Mouse (Mus musculus) liver, embryonic 13.5 days (tissue): ENCODE data around the gene Rcan2. TPM values are rescaled to one million over a fixed set of nuclear protein-coding genes. Genes with fewer than 3 reads are reported as not detected.
A peak's percentile ranks its signal among the peaks of the same experiment; 100 is the strongest.
"Not testable (repeated sequence)": the region's sequence is repeated elsewhere in the genome, so short reads cannot be mapped to it uniquely, and the experiment has no call there.

Source experiments
- ATAC-seq: fragments of 200-750 bp; cut with Nextera tagmentation; 2 replicates; pipeline ENCODE4 v1.8.0; 2017; ENCODE audit warnings: low read depth, mild to moderate bottlenecking, moderate number of reproducible peaks, moderate library complexity
- DNase-seq: peaks from one replicate; pipeline ENCODE4 v3.0.0; 2022
- H3K27ac ChIP-seq: fragments of 300-500 bp; sonication (generic); 2 replicates; pipeline ENCODE4 v1.5.1; 2015; ENCODE audit warnings: moderate library complexity, mild to moderate bottlenecking, inconsistent platforms
- H3K27me3 ChIP-seq: fragments of 300-500 bp; sonication (generic); 2 replicates; pipeline ENCODE4 v1.6.1; 2015; ENCODE audit warnings: mild to moderate bottlenecking, inconsistent platforms
- H3K36me3 ChIP-seq: fragments of 300-500 bp; sonication (generic); 2 replicates; pipeline ENCODE4 v1.6.1; 2015; ENCODE audit warnings: mild to moderate bottlenecking, inconsistent platforms
- H3K4me1 ChIP-seq: fragments of 300-500 bp; sonication (generic); replicated peaks from 2 replicates; pipeline ENCODE4 v1.6.1; 2015; ENCODE audit warnings: inconsistent platforms
- H3K4me2 ChIP-seq: fragments of 300-500 bp; sonication (generic); 2 replicates; pipeline ENCODE4 v1.6.1; 2015; ENCODE audit warnings: inconsistent platforms, mild to moderate bottlenecking, moderate library complexity
- H3K4me3 ChIP-seq: fragments of 300-500 bp; sonication (generic); replicated peaks from 2 replicates; pipeline ENCODE4 v1.5.1; 2015; ENCODE audit warnings: mild to moderate bottlenecking, inconsistent platforms
- H3K9ac ChIP-seq: fragments of 300-500 bp; sonication (generic); 2 replicates; pipeline ENCODE4 v1.6.1; 2015; ENCODE audit warnings: mild to moderate bottlenecking, inconsistent platforms
- H3K9me3 ChIP-seq: fragments of 300-500 bp; sonication (generic); replicated peaks from 2 replicates; pipeline ENCODE4 v1.6.1; 2016; ENCODE audit warnings: inconsistent platforms
- WGBS: fragments of 180-500 bp; shearing (Covaris S2); methylation state at CpG from one replicate; pipeline ENCODE4 v1.1.7; 2015; ENCODE audit not compliant: insufficient replicate concordance; 5-methylcytosine and 5-hydroxymethylcytosine counted together
- polyA plus RNA-seq: library from polyadenylated mRNA; unstranded; fragments of >200 nt; fragmentation: Nextera tagmentation; extraction: Ambion mirVana; gene quantifications from 2 replicates; pipeline ENCODE4 v1.2.1, GENCODE M21; 2015

The Rcan2 gene
- polyA plus RNA-seq, 1 experiment from 2014 or later = 1.1 TPM

DNA sequence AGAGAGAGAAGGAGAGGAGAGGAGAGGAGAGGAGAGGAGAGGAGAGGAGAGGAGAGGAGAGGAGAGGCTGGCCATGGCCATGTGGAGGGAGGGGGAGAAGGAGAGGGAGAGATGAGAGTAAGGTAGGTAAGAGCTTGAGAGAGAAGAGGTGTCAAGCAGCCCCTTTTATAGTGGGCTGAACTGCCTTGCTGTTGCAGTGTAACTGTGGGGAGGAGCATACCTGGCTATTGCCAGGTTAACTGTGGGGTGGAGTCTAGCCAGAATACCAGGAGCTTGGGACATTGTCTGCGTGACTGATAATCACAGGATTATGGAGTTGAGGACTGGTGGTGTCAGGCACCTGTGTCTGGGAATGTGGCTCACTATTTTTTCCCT, 24.2 kb downstream of the Rcan2 start:
- H3K4me1 ChIP-seq, H3K9ac ChIP-seq, DNase-seq, H3K4me2 ChIP-seq, H3K4me3 ChIP-seq, ATAC-seq, H3K27me3 ChIP-seq, H3K27ac ChIP-seq, H3K9me3 ChIP-seq, H3K36me3 ChIP-seq: not testable (repeated sequence)
- 53% methylated on average over 1 of the region's 1 CpGs for WGBS

DNA sequence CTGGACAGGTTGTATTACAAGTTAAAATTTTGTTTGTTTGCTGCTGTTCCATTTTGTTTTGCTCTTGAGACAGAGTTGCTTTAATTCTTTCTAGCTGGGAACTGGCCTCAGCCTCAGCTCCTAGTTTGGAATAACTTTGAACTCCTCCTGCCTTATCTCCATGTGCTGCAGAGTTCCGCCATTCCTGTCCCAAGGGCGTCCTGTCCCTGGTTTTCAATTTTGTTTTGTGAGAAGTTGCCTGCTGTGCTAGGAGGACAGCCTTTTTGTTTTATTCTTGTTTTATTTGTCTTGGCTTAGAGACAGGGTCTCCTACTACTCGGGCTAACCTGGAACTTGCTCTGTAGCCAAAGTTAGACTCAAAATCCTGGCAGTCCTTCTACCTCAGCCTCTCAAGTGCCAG, 26.1 kb downstream of the Rcan2 start:
- no peak overlapping the region for H3K4me2 ChIP-seq
- WGBS = 62% methylated on average over 3 of the region's 3 CpGs
- DNase-seq (no peak), ATAC-seq (no peak)
- H3K27me3 ChIP-seq = no peaks in the 10 kb centered on the region
- H3K9ac ChIP-seq = no peak overlapping the region
- H3K9me3 ChIP-seq = no peaks in the 10 kb centered on the region
- H3K36me3 ChIP-seq = no peaks in the 10 kb centered on the region
- no peaks in the 10 kb centered on the region for H3K4me1 ChIP-seq
- H3K27ac ChIP-seq = no peak overlapping the region
- H3K4me3 ChIP-seq = no peak overlapping the region

DNA sequence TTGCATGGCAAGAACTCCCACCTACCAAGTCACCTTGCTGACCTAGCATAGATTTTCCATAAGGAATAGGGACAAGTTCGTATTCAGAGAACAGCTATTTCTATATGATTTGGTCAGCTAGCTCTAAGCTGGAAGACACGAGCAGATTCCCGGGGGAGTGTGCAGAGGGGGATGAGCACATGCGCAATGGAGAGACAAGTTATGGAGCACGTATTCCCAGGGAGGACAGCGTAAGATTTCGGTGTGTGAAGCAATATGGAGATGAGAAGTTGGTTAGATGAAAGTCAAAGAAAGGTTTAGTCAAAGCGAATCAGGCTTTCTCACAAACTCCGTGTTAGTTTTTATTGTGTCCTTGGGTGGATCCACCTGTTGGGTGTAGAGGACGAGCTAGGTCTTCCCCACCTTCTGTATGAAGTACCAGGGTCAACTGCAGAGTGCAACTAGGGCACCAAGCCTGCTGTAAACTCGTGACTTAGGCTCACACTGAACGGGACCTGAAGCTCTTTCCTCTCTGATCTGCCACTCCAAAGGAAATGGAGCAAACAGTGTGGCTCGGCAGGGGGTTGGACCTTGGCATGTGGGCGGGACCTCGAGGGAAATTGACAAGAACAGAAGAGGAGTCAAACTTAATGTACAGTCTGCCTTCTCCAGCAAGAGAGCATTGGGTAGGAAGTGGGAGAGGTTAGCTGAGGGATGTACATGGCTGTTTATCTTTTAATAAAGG, 31.4 kb downstream of the Rcan2 start:
- Histone ChIP-seq H3K27ac (no peak overlapping the region), H3K4me2 (no peak overlapping the region), H3K4me1 (no peaks in the 10 kb centered on the region), H3K9me3 (no peaks in the 10 kb centered on the region), H3K36me3 (no peaks in the 10 kb centered on the region), H3K27me3 (no peaks in the 10 kb centered on the region), H3K4me3 (no peak overlapping the region), H3K9ac (no peak overlapping the region)
- WGBS = 57% methylated on average over 15 of the region's 15 CpGs
- no peak for ATAC-seq
- no peak for DNase-seq

DNA sequence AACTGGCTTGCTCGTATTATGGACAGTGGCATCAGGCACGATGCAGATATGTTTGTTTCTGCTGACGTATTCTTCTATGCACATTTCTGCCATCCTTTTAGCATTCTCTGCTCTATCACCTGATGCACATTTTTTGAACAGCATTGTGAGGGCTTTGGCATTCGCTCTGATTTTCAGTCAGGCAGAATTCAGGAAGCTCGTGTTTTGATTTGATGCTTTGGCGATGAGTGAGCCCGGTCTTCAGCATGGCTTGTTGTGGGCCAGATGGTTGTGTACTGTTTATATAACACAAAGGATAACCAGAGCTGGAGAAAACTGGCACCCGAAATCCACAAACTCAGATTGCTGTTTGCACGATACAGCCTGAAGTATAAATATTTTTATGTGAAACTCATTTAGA, 39.1 kb downstream of the Rcan2 start:
- H3K36me3 ChIP-seq = no peaks in the 10 kb centered on the region
- DNase-seq = no peak
- no peak overlapping the region for H3K4me3 ChIP-seq
- no peaks in the 10 kb centered on the region for H3K9me3 ChIP-seq
- no peaks in the 10 kb centered on the region for H3K4me1 ChIP-seq
- ATAC-seq = no peak
- H3K27me3 ChIP-seq = no peaks in the 10 kb centered on the region
- no peak overlapping the region for H3K27ac ChIP-seq
- no peak overlapping the region for H3K9ac ChIP-seq
- no peak overlapping the region for H3K4me2 ChIP-seq
- 69% methylated on average over 9 of the region's 9 CpGs for WGBS

DNA sequence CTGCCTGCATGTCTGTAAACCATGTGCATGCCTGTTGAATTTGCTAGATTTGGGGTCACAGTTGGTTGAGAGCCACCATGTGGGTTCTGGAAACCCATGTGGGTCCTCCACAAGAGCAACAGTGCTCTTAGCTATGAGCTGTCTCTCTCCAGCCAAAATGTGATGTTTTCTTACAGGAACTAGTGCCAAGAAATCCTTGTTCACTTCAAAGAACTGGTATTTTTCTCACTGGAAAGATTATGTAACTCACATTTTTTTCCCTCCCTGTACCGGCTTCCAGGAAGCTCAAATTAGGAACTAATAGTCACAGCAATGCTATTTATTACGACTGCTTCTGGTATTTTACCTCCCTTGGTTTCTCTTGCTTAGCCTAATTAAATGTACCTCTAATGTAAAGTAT, 45.6 kb downstream of the Rcan2 start:
- DNase-seq = no peak
- Histone ChIP-seq H3K4me1 (no peaks in the 10 kb centered on the region), H3K36me3 (no peaks in the 10 kb centered on the region), H3K27ac (no peak overlapping the region), H3K9ac (no peak overlapping the region), H3K4me2 (no peak overlapping the region), H3K4me3 (no peak overlapping the region), H3K27me3 (no peaks in the 10 kb centered on the region), H3K9me3 (no peaks in the 10 kb centered on the region)
- WGBS = 56% methylated on average over 2 of the region's 2 CpGs
- no peak for ATAC-seq

DNA sequence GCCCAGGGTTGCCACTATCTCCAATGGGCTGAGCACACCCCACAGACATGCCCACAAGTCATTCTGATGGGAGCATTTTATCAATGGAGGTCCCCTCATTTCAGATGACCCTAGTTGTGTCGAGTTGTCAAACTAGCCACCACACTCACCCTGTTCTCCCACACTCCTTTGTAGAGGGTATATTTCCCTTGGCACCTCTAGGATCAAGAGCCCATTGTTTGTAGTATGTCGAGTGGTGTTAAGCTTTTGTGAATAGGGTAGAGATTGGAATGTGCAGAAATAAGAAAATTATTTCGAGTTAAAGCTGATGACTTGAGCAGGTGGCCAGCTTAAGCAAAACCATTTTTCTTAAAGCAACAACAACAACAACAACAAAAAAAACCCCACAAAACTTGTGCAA, 47.8 kb downstream of the Rcan2 start:
- H3K9ac ChIP-seq = no peak overlapping the region
- no peaks in the 10 kb centered on the region for H3K9me3 ChIP-seq
- no peak overlapping the region for H3K4me2 ChIP-seq
- DNase-seq (no peak), ATAC-seq (no peak)
- H3K36me3 ChIP-seq = no peaks in the 10 kb centered on the region
- H3K4me1 ChIP-seq = no peaks in the 10 kb centered on the region
- 52% methylated on average over 3 of the region's 3 CpGs for WGBS
- H3K27me3 ChIP-seq = no peaks in the 10 kb centered on the region
- no peak overlapping the region for H3K4me3 ChIP-seq
- no peak overlapping the region for H3K27ac ChIP-seq

DNA sequence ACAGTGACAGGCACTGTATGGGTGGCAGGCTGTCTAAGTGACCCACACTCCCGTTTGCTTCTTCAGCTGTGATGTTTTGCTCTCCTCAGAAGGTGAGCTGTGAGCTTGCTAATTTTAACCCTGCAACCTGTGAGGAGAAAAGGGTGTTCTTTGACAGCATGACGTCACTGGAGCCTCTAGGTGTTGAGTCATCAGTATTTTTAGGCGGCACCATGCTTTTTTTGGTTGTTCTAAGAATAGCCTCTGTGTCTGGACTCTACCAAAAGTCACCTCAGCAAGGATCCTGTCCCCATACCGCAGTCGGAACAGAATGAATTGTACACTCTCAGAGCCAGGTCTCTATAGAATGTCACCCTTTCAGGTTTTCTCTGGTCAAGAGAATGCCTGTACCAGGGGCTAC, 54.0 kb downstream of the Rcan2 start:
- Histone ChIP-seq H3K4me2 (no peak overlapping the region), H3K4me3 (no peak overlapping the region), H3K27me3 (no peaks in the 10 kb centered on the region), H3K36me3 (no peaks in the 10 kb centered on the region), H3K27ac (no peak overlapping the region), H3K9ac (no peak overlapping the region), H3K9me3 (no peaks in the 10 kb centered on the region), H3K4me1 (no peaks in the 10 kb centered on the region)
- DNase-seq (no peak), ATAC-seq (no peak)
- 58% methylated on average over 5 of the region's 5 CpGs for WGBS

DNA sequence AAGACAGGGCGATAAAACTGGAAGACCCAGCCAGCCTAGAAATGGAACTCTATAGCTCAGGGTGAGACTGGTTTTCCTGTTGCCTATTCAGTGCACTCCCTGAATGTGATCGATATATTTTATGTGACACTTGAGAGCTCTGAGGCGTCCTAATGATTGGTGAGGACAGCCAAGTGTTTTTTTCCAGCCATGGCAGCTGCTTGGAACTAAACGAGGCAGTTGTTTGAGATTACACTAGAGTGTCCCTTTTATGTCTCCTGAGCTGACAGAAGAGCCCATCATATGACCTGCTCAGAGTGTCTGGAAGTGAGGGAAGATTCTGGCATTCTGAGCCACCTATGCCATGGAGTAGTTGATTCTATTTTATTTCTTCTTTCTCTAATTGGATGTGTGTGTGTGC, 54.9 kb downstream of the Rcan2 start:
- no peaks in the 10 kb centered on the region for H3K36me3 ChIP-seq
- no peak overlapping the region for H3K27ac ChIP-seq
- H3K4me3 ChIP-seq = no peak overlapping the region
- no peak overlapping the region for H3K9ac ChIP-seq
- no peaks in the 10 kb centered on the region for H3K9me3 ChIP-seq
- no peak for ATAC-seq
- no peaks in the 10 kb centered on the region for H3K27me3 ChIP-seq
- no peak for DNase-seq
- WGBS = 59% methylated on average over 4 of the region's 4 CpGs
- no peaks in the 10 kb centered on the region for H3K4me1 ChIP-seq
- no peak overlapping the region for H3K4me2 ChIP-seq

DNA sequence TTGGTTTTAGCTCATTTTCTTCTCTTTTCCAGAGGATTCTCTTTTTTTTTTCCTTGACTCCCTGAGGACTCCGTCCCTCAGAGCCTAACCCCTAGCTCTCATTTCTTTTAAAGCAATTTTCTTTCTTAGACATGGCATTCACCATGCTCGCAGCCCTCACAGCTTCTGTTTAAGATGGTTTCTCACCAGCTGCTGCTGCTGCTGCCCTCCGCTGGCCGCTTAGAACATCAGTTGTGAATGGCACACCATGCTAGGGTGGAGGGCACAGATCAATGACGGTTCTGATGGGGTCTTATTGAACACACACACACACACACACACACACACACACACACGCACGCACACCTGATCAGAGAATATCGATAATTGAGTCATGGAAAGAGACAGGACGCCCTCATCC, 67.7 kb downstream of the Rcan2 start:
- Histone ChIP-seq H3K4me1 (no peaks in the 10 kb centered on the region), H3K4me3 (no peak overlapping the region), H3K9me3 (no peaks in the 10 kb centered on the region), H3K9ac (no peak overlapping the region), H3K36me3 (no peaks in the 10 kb centered on the region), H3K27ac (no peak overlapping the region), H3K4me2 (no peak overlapping the region), H3K27me3 (no peaks in the 10 kb centered on the region)
- no peak for DNase-seq
- WGBS = 72% methylated on average over 9 of the region's 9 CpGs
- ATAC-seq = no peak

DNA sequence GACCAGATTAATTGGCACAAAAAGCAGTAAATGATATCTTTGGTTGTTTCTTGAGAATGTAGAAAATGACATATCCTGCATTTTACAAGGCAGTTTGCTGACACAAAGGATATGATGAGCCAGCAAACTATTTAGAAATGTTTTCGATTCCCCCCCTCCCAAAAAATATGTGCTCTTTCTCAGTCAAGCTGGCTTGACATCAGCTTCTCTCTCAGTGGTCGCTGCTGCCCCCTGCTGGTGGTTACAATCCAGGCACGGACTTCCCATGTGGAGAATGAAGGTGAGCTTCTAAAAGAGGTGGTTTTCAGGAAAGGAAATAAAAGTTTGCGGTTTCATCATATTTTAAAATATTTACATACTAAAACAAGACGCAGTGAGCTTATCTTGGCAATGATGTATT, 68.5 kb downstream of the Rcan2 start:
- Histone ChIP-seq H3K27ac (no peak overlapping the region), H3K36me3 (no peaks in the 10 kb centered on the region), H3K9ac (no peak overlapping the region), H3K4me3 (no peak overlapping the region), H3K9me3 (no peaks in the 10 kb centered on the region), H3K4me1 (no peaks in the 10 kb centered on the region), H3K4me2 (no peak overlapping the region), H3K27me3 (no peaks in the 10 kb centered on the region)
- ATAC-seq (no peak), DNase-seq (peak; percentile 9)
- WGBS = 13% methylated on average over 5 of the region's 5 CpGs

DNA sequence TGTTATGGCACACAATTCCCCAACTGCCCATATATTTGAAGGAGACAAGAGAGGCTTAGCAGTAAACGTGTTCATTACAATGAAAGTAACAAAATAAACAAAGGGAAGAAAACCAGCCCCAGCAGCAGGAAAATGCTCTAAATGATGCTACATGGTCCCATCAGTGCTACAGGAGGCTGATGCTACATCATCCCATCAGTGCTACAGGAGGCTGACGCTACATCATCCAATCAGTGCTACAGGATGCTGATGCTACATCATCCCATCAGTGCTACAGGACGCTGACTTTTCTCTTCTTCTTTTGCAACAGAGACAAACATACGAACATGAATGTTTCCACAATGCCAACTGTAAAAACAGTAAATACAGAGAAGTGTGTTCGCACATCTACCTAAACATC, 73.3 kb downstream of the Rcan2 start:
- no peak overlapping the region for H3K27ac ChIP-seq
- WGBS = 65% methylated on average over 5 of the region's 5 CpGs
- H3K4me1 ChIP-seq = no peaks in the 10 kb centered on the region
- H3K27me3 ChIP-seq = no peaks in the 10 kb centered on the region
- no peak for DNase-seq
- ATAC-seq = no peak
- H3K9ac ChIP-seq = no peak overlapping the region
- H3K4me2 ChIP-seq = no peak overlapping the region
- H3K9me3 ChIP-seq = no peaks in the 10 kb centered on the region
- no peaks in the 10 kb centered on the region for H3K36me3 ChIP-seq
- no peak overlapping the region for H3K4me3 ChIP-seq

DNA sequence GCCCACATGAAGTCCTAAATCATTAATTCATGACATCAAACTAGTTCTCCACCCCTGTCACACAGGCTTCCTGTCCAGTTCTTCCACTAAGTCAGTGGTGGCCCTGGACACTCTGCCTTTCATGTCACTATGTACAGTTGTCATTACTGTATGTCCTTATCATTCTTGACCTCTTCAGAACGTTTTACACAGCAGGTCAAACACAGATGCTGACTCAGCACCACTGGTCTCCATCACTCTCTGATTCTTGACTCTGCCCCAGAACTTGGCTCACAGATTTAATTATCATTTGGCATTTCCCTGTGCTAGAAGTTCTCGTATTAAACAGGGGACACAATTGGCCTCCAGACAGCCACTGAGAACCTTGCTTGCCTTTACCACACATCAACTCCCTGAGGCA, 76.3 kb downstream of the Rcan2 start:
- Histone ChIP-seq H3K36me3 (no peaks in the 10 kb centered on the region), H3K4me1 (no peaks in the 10 kb centered on the region), H3K9me3 (no peaks in the 10 kb centered on the region), H3K27me3 (no peaks in the 10 kb centered on the region), H3K4me3 (no peak overlapping the region), H3K9ac (no peak overlapping the region), H3K4me2 (no peak overlapping the region), H3K27ac (no peak overlapping the region)
- no peak for ATAC-seq
- DNase-seq = no peak
- WGBS = 20% methylated on average over 2 of the region's 2 CpGs
